Mouse (Mus musculus) CD4-positive, CD25-positive, alpha-beta regulatory T cell, adult 9 weeks (primary cell): ENCODE results near the gene Arhgef7. TPM values are rescaled to one million over a fixed set of nuclear protein-coding genes. Genes with fewer than 3 reads are reported as not detected.

Experiments used
- polyA plus RNA-seq: library from polyadenylated mRNA; unstranded; fragments of 100-300 nt; shearing (Covaris generic); gene quantifications from one replicate; pipeline ENCODE4 v1.2.1, GENCODE M21; 2017

Arhgef7 gene
- polyA plus RNA-seq = 17.7 TPM

DNA sequence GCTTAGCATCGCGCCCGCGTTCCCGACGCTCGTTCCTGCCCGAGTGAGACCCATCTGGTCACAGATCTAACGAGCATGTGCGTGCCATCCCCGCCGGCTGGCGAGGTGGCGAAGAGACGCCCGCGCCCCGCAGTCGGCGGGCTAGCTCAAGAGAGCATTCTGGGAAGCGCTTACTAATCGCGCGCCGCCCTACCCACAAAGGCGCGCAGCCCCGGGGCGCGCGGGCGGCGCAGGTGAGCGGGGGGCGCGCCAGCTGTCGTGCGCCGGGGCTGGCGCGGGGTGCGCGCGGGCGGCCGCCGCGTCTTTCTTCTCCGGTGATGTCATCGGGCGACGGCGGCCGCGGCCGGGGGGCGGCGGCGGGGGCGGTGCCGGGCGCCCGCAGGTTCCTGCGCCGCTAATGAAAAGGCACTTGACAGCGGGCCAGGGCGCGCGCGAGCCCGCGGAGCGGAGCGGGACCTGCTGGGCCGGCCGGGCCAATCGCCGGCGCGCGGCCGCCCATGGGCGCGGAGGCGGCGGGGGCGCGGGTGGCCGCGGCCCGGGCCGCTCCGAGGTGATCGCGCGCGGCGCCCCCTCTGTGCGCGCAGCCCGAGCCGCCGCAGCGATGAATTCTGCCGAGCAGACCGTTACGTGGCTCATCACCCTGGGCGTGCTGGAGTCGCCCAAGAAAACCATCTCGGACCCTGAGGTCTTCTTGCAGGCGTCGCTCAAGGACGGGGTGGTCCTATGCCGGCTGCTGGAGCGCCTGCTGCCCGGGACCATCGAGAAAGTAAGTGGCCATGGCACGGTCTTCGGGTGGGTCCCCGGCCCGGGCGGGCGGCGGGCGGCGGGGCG lies at the start of gene Arhgef7:
Gene Arhgef7 (plus strand): TSS at position 71 of the 831 bp plus-strand sequence.

DNA sequence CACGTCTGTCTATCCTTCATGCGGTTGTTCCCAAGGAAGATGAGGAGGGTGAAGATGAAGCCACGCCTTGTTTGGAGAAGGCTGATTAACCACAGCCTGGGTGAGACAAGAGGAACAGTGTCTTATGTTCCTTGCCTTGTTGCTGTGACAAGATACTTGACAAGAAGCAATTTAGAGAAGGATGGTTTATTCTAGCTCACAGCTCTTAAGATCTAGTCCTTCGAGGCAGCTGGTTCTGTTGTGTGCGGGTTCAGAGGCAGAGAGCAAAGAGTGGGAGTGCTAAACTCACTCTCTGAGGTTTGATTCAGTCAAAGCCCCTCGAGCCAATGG lies 26.5 kb upstream of the Arhgef7 start, which contains the start of gene 1700016D06Rik:
Gene 1700016D06Rik (minus strand): TSS at position 31 of the 330 bp plus-strand sequence.

DNA sequence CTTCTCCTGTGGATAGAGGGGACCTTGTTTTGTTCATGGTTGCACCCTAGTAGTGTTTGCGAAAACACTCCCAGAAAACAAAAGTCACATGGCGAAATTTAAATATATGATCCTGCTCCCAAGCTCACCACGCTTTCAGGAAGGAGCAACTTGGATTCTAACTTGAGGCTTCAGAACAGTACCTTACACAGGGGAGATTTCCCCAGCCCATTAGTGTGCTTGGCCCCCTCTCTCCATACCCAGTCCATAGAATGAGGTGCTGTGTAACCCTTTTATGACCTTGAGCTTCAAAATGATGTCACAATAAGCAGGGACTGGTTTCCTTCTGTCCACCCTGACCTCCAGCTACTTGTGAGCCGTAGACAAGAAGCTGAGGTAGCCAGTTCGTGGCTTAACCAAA lies 112.7 kb downstream of the Arhgef7 start, which contains the start of gene Tex29:
Gene Tex29 (plus strand): TSS at position 301 of the 400 bp plus-strand sequence.

Other genes starting within 250 kb of the Arhgef7 start
- 13.4 TPM for gene Rab20, start 249.0 kb upstream of the Arhgef7 start, polyA plus RNA-seq
- 74.7 TPM for gene Naxd, start 230.2 kb upstream of the Arhgef7 start, polyA plus RNA-seq
- gene Cars2, start 176.9 kb upstream of the Arhgef7 start, polyA plus RNA-seq = 14.8 TPM
- 66.0 TPM for gene Ing1, start 172.2 kb upstream of the Arhgef7 start, polyA plus RNA-seq
- gene Ankrd10, start 92.0 kb upstream of the Arhgef7 start, polyA plus RNA-seq = 53.8 TPM
- gene 1700016D06Rik, start 26.7 kb upstream of the Arhgef7 start, polyA plus RNA-seq = not detected
- gene Tex29, start 112.8 kb downstream of the Arhgef7 start, polyA plus RNA-seq = not detected